Mouse (Mus musculus) adrenal gland, postnatal 14 days (tissue): Measurements from ENCODE around the gene Rbm24. TPM values are rescaled to one million over a fixed set of nuclear protein-coding genes. Genes with fewer than 3 reads are reported as not detected.

Source experiments
- DNase-seq: peaks from one replicate; pipeline ENCODE4 v3.0.0; 2021; ENCODE audit warnings: mixed read lengths
- total RNA-seq: library from RNA; stranded (reverse); gene quantifications from 2 replicates; pipeline ENCODE4 v1.2.3, GENCODE M21; 2021

The Rbm24 gene
- total RNA-seq, 1 experiment from 2014 or later: 8.1 TPM

DNA sequence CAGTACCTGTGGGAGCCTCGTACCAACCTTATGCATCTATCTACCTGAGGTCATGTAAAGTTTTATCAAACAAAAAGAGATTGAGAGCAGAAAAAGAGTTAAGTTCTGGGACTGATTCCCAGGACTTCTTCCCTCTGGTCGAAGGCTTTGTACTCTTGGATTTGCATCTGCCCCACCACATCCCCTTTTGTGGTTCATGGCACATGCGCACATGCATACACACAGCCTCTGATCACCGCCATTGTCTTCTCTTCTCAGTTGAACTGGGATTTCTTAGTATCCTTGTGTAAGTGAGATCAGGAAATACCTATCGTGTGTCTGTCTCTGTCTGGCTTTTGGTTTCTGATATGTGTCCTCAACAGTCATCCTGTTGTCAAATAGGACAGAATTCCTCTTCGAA, 20.7 kb downstream of the Rbm24 start:
- no peak for DNase-seq

DNA sequence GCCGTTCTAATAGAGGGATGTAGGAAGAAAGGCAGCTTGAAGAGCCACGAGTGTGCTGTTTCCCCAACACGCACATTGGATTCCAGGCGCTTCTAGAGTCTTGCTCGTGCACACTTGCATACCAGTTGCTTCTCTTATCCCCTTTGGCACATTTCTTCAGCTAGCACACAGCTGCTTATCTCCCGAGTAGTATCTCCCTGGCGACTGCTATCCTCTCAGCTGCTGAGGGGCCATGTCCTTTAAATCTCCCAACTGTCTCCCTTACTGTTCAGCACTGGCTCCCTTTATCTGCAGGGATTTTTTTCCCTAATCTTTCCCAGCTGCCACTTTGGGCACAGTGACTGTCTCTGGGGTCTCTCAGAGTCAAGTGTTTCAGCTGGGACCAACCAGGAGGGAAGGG, 25.8 kb downstream of the Rbm24 start:
- no peak for DNase-seq

DNA sequence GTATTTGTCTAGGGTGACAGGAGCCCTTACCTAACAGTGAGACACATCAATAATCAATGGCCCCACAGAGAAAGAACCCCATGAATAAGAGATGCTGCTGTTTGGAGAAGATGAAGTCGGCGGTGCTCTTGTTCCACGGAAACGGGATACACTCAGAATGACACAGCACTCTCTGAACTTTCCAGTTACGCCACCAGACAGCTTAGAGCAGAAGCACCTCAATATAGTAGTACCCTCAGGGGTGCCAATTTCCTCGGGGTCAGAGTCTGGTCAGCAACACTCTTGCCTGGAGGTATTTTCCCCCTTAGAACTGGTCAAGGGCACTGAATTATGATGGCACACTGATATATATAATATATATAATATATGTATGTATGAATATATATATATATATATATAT, 27.8 kb downstream of the Rbm24 start:
- DNase-seq: no peak

DNA sequence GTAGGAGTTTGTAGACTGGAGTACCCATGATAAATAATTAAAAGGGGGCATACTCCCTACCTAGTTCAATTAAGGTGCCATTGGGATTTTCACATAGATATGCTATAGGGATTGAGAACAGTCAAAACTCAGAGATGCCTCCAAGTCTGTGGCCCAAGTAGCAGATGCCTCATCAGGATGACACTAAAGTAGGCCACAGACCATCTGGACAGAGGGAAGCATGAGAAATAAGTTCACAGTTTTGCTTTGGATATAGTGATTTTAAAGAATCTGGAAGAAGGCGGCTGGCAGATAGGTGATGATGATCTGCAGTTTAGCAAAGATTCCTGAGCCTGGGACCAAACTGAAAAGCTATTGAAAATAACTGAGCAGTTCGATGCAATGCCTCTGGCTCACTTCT, 30.0 kb downstream of the Rbm24 start:
- no peak for DNase-seq

DNA sequence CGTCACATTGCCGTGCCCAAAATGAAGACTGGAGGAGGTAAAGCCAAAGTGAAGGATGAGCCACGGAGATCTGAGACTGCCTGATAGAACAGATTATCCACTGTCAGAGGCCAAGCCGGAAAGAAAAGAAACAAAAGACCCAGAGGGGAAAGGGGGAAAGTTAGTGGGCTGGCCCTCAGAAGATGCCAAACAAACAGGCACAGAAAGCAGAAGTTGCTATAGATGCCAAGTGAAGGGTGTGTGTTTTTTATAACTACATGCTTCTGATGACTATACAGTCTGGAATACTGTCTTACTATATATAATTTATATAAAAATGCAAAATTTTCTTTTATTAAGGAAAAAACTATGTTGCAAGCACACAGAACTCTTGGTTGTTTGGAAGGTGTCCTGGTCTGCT, 31.7 kb downstream of the Rbm24 start:
- no peak for DNase-seq

DNA sequence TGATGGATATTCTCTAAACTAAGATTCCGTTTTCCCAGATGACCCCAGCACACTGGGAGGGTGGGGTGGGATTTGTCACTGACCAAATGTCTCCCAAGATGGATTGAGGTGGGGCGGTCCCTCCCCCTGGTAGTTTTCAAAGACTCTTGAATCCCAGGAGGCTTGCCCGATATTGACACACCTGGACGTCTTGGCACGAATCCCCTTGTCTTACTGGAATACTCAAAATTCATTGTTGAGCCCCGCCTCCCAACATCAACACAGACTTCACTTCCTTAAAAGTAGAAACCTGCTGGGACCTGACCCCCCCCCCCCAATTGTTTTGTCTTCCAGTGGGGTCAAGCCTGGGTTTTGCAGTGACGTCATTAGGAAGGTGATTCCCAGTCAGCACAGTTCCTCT, 32.4 kb downstream of the Rbm24 start:
- no peak for DNase-seq

DNA sequence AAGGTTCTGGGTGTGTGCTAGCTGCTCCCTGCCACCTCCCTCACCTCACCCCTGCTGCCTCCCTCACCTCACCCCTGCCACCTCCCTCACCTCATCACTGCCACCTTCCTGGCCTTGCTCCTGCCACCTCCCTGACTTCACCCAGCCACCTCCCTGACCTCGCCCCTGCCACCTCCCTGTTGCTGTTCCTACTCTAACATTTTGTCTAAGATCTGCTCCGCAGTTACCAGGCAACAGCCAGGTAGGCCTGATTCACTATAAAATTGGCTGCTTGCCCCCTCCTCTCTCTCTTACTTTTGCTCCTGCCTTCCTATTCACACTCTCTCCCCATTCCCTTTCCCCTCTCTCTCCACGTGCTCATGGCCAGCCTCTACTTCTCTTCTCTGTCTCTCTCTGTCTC, 33.3 kb downstream of the Rbm24 start:
- no peak for DNase-seq

DNA sequence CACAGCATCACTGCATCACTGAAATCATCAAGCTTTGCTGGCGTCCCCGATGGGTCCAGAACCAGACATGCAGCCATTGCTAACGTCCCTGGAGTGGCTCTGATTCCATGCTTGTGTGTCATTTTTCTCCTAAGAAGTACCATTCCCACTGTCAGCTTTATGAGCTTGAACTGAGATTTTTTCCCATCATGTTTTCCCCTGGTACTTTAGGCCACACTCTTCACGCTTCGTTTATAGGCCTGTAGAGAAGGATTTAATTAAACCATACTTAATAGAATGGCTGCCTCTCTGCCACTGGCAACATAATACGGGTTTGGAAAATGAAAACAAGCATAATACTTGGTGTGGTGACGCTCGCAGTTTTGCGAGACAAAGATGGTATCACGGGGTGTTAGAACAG, 41.3 kb downstream of the Rbm24 start:
- DNase-seq: no peak

DNA sequence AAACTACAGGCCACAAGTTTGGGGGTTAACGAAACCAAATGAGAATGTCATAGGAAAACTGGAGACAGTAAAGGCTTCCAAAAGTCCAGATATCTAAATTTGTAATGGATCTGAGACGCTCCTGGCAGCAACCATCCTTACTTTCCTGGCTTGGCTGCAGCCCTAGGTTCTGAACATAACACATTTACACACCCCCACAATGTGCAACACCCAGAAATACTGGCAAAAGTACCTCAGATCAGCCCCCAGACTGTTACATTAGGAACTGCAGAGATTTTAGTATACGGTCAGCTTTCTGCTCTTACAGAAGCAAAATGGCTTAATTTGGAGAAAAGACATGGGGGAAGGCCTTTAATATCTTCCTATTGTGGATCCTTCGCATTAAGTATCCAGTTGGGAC, 44.0 kb downstream of the Rbm24 start:
- DNase-seq: no peak

DNA sequence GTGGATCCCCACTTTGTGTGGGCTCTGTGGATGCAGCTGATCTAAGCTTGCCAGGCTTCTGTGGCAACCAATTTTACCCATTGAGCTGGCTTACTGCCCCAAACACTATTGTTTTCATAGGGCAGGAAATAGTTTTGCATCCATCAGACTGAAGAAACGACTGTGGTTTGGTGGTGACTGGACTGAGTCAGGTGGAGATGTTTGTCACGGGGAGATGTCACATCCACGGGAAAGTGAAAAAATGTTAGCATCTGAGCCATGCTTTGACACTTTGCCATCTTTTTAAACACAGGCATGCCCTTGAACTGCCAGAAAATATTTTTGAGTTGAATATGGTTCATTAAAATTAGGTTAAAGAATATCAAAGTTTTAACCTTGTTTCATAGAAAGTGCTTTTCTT, 45.5 kb downstream of the Rbm24 start:
- DNase-seq: no peak

DNA sequence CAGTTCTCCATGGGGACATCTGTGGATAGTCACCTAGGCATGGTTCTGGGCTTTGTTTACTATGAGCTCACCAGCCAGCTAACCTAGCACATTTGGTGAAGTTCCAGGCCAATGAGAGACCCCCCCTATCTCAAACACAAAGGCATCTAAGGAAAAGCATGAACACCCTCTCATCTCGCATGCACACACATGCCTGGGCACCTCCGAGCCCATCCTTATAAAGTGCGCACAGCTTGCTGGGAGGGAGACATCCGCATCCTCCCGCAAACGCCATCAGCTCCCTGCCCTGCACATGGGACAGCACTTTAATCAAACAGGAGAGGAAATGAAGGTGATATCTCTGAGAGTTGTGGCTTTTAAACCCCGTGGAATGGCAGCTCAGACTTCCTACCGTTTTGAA, 50.0 kb downstream of the Rbm24 start:
- no peak for DNase-seq

DNA sequence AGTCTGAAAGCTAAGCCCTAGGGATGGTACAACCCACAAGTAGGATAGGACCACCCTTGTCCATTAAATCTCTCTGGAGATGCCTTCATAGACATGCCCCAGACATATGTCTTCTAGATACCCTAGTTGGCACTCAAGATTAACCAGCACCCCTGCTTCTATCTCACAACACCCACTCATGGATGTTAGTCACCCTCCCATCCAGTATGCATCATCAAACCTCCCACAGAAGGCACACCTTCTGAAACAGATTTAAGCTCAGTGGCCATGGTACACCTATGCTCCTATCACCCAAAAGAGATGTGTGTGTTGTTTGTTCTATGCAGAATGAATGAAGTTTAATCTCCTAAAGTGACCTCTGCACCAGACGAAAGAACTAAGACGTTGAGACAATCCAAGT, 51.3 kb downstream of the Rbm24 start:
- DNase-seq: no peak

Other genes starting within 250 kb of the Rbm24 start
- 0.26 TPM in 1 of 2 replicates, not detected in the other for gene Stmnd1, start 144.7 kb upstream of the Rbm24 start, total RNA-seq
- gene Cap2, start 83.4 kb downstream of the Rbm24 start, total RNA-seq: 2.4 and 3.0 TPM in 2 replicates